Mouse (Mus musculus) testis, adult 2 months (tissue): ENCODE measurements at regions not wholly inside any gene's neighbourhood (a gene's known extent, or its start where the extent isn't known, plus 50 kb on each side); places are given as distances from the start of the nearest gene placed in this dataset.

Experiments used
- CTCF ChIP-seq: fragments of 200-500 bp; IDR thresholded peaks from 2 replicates; pipeline ENCODE4 v1.5.1; 2012; ENCODE audit warnings: low read depth, mild to moderate bottlenecking, inconsistent platforms, low read length, moderate library complexity; ENCODE audit not compliant: control insufficient read depth, insufficient read depth, insufficient replicate concordance
- POLR2A ChIP-seq: fragments of 200-500 bp; IDR thresholded peaks from 2 replicates; pipeline ENCODE4 v1.6.1; 2012; ENCODE audit warnings: low read depth, mild to moderate bottlenecking, inconsistent platforms, low read length, moderate library complexity; ENCODE audit not compliant: control insufficient read depth

- TF ChIP-seq CTCF, result no peak
- TF ChIP-seq POLR2A, result no peak
These were observed 184.9 kb downstream of the Tle3 start for GRCm38 (mm10) chr9:61557025-61557424.
